Mouse (Mus musculus): Measurements from ENCODE around the gene Lbhd1.

DNA sequence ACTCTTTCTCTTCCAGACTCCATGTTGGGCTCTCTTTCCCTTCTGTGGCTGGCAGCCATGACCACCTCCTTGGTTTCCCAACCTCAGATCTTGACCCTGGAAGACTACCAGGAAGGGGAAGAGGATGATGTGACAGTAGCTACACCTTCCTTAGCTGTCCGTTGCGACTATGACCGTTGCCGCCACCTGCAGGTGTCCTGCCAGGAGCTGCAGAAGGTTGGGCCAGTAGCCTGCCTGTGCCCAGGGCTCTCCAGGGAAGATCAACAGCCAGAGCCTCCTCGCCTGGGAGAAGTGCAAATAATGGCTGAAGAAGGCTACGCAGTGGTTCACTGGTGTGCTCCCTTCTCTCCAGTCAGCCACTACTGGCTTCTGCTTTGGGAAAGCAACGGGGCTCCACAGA is 31.9 kb upstream of the Lbhd1 start:
- TF ChIP-seq CTCF (IDR thresholded peaks at IDR 0.05) (peak; percentile 49), EP300 (IDR thresholded peaks at IDR 0.05) (no peak)

All from lung, postnatal 0 days (tissue).